Mouse (Mus musculus): ENCODE measurements around the gene Krtap19-3.

Krtap19-3 gene

DNA sequence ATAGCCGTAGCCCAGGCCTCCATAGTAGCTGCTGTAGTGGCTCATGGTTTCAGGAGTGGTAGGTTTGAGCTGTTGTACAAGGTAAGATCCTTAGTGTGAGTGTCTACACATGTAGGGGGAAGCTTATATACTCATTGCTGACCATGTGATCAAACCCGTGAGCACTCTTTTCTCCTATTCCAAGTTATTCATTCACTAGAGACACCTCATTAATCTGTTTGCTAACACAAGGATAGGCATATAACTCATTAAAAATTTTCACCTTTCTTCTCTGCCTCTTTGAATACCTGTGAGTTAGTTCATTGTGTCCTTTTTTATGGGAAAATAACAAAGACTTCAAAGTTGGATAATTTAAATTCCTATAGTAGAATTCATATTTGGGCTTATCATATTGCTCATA, at the start of gene Krtap19-3:
Gene Krtap19-3, minus strand, starts transcription at position 101 of the 400 bp plus-strand sequence.
- no peak for DNase-seq (ENCODE audit: low read depth, low spot score)

DNA sequence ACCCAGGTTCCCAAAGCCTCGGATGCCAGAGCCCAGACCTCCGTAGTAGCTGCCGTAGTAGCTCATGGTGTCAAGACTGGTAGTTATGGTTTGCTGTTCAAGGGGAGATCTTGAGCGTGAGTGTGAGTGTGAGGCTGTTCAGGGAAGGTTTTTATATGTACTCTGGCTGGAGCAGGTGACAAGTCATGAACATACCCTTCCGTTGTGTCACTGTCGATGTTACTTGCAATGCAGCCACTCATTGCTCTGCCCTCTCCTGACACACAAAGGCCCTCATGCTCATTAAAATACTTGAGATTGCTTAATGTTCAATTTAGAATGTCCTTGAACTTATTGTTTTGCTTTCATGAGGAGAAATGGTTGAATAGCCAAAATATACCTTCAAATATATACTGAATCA, 18.5 kb upstream of the Krtap19-3 start, which contains the start of gene Krtap19-5:
Gene Krtap19-5, minus strand, starts transcription at position 101 of the 400 bp plus-strand sequence.
- no peak for DNase-seq (ENCODE audit: low read depth, low spot score)

- no peak for DNase-seq (ENCODE audit: low read depth, low spot score)
Measured at GRCm38 (mm10) chr16:88886870-88887269, 9.0 kb upstream of the Krtap19-3 start.

- no peak for DNase-seq (ENCODE audit: low read depth, low spot score)
Measured at GRCm38 (mm10) chr16:88884989-88885388, 7.2 kb upstream of the Krtap19-3 start, which contains the start of gene Krtap19-4. Gene Krtap19-4 (minus strand): TSS chr16:88885089.

GRCm38 (mm10) chr16:88874169-88874568, 3.7 kb downstream of the Krtap19-3 start, which contains the start of gene Krtap19-2:
Gene Krtap19-2 (minus strand): TSS chr16:88874269.
- DNase-seq (ENCODE audit: low read depth, low spot score) = no peak

- no peak for DNase-seq (ENCODE audit: low read depth, low spot score)
Measured at GRCm38 (mm10) chr16:88869311-88869710, 8.5 kb downstream of the Krtap19-3 start, which contains the start of gene Krtap19-1. Gene Krtap19-1 (minus strand): TSS chr16:88869411.

GRCm38 (mm10) chr16:88864887-88865407, 12.9 kb downstream of the Krtap19-3 start:
- no peak for DNase-seq (ENCODE audit: low read depth, low spot score)

DNA sequence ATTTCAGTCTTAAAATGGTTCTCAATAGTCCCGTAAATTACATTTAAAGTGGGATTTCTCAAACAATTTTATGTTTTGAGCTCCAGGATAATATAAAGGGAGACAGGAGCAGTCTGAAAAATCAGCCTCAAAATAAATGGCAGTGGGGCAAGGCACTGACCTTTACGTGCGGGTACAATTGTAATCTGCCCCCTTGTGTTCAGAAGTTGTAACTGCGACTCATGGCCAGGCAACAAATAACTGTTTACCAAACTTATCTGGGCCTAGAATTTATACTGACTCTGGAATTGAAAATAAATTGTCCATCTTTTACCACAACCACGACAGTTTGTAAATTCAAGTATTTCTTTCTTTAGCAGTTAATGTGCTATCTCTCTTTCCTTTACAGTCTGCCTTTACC, 26.4 kb downstream of the Krtap19-3 start:
- peak; percentile 16 for DNase-seq (ENCODE audit: low read depth, low spot score)

GRCm38 (mm10) chr16:88848558-88848957, 29.3 kb downstream of the Krtap19-3 start:
- DNase-seq (ENCODE audit: low read depth, low spot score) = no peak

DNA sequence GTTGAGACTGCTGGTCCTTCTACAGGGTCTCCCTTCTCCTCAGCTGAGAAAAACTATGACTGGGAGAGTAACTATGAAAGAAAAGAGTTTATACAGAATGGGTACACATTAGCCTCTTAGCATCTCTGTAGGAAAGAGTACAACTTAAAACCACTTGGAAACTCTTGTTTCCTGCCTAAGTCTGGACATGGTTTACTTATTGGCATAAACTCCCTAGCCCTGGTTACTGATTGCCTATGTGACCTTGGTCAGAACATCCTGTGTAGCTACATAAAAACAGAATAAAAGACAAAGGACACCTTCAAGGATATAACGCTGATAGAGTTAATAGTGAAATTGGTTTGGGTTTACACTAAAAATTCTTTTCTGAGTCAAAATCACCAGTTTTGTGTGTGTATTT, 30.5 kb downstream of the Krtap19-3 start:
- DNase-seq (ENCODE audit: low read depth, low spot score) = no peak
